ENCODE assay signal across 22 mouse cellular contexts in the genomic region with DNA sequence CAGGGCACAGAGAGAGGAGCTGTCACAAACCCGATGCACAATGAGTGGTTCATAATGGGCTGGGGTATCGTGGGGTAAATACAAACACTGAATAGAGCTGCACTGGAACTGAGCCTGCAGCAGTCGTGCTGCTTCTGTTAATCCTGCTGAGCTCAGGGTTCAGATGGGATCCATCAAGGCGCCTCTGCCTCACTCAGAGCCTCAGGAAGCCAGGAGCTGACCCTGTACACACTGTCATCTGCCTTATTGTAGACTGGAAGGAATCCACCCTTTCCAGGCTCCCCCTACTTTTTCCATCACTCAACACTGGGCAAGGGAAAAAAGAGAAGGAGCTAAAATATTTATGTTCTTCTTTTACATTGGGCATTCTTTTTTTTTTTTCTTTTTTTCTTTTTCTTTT.
DNase-seq lines count a peak whose midpoint lies in the region; ATAC-seq and TF ChIP-seq lines count a peak whose summit lies in the region.
"Had no signal": no experiment of that assay in that cellular context is flagged by ENCODE, and none has a peak within 500 bp of the region (broad histone marks: within the 10 kb centered on the region; RNA-seq: fewer than 3 reads in every experiment).

No protein-coding gene starts in this region.

- H3K27me3 ChIP-seq in lung, embryonic 14.5 days (ENCODE audit: insufficient read depth, low read length) = no peaks in the 10 kb centered on the region
- H3K27me3 ChIP-seq in lung, postnatal 0 days (replicated peaks; ENCODE audit: insufficient read depth, low read length) = no peaks in the 10 kb centered on the region
- H3K27me3 ChIP-seq: forebrain, embryonic 13.5 days; heart, embryonic 13.5 days; hindbrain, embryonic 12.5 days; intestine, embryonic 15.5 days had no signal

- no peak overlapping the region for H3K4me3 ChIP-seq in lung, embryonic 14.5 days (ENCODE audit: low read depth, low read length)
- H3K4me3 ChIP-seq in lung, postnatal 0 days (ENCODE audit: low read depth, low read length) = no peak overlapping the region
- H3K4me3 ChIP-seq: forebrain, embryonic 10.5 days; forebrain, embryonic 13.5 days; heart, adult 2 months; heart, embryonic 10.5 days; heart, embryonic 13.5 days; hindbrain, embryonic 12.5 days; intestine, embryonic 15.5 days had no signal

- no peak for TF ChIP-seq EP300 in lung, postnatal 0 days (IDR thresholded peaks at IDR 0.05)

- H3K36me3 ChIP-seq in lung, embryonic 14.5 days (ENCODE audit: insufficient read depth) = no peaks in the 10 kb centered on the region
- H3K36me3 ChIP-seq in lung, postnatal 0 days (ENCODE audit: insufficient read depth, low read length) = no peaks in the 10 kb centered on the region
- H3K36me3 ChIP-seq: forebrain, embryonic 10.5 days; heart, embryonic 10.5 days; heart, embryonic 13.5 days; hindbrain, embryonic 12.5 days; intestine, embryonic 15.5 days had no signal

- no peak for TF ChIP-seq CTCF in lung, embryonic 14.5 days (IDR thresholded peaks at IDR 0.05; ENCODE audit: low read depth)
- TF ChIP-seq CTCF in lung, postnatal 0 days (IDR thresholded peaks at IDR 0.05) = no peak

- DNase-seq in cerebellum, adult 9-11 months = peak; percentile 64
- no peak for DNase-seq in cerebellum, postnatal 36 days
- peak; percentile 84 for DNase-seq in lung, embryonic 14.5 days
- DNase-seq in lung, postnatal 36 days = no peak
- peak; percentile 32 for DNase-seq in lung, postnatal 0 days (ENCODE audit: low spot score)
- no peak for DNase-seq in lung, adult 18-20 months
- DNase-seq: adrenal gland, adult 2 months; adrenal gland, postnatal 14 days; gastrocnemius, postnatal 10 days; gastrocnemius, postnatal 36 days; heart, adult 2 months; heart, postnatal 14 days; heart, postnatal 4 days had no signal

- peak; percentile 94 for ATAC-seq in lung, embryonic 14.5 days (ENCODE audit: insufficient read depth)
- ATAC-seq in lung, postnatal 0 days = peak; percentile 67
- ATAC-seq: CD4-positive, CD25-positive, alpha-beta regulatory T cell, adult 4 months; forebrain, embryonic 13.5 days; forebrain, embryonic 16.5 days; hindbrain, embryonic 16.5 days; intestine, embryonic 15.5 days had no signal

- 22% methylated on average over 4 of the region's 4 CpGs for WGBS in lung, embryonic 14.5 days
- 42% methylated on average over 4 of the region's 4 CpGs for WGBS in lung, postnatal 0 days

- no peaks in the 10 kb centered on the region for H3K9me3 ChIP-seq in lung, embryonic 14.5 days (ENCODE audit: low read depth, low read length)
- no peaks in the 10 kb centered on the region for H3K9me3 ChIP-seq in lung, postnatal 0 days (ENCODE audit: low read length)
- H3K9me3 ChIP-seq: forebrain, embryonic 10.5 days; forebrain, embryonic 13.5 days; heart, embryonic 10.5 days; heart, embryonic 13.5 days; hindbrain, embryonic 12.5 days; intestine, embryonic 15.5 days had no signal

- H3K4me2 ChIP-seq in lung, embryonic 14.5 days = no peak overlapping the region
- H3K4me2 ChIP-seq in lung, postnatal 0 days (replicated peaks; ENCODE audit: low read depth, low read length) = no peak overlapping the region
- H3K4me2 ChIP-seq: forebrain, embryonic 13.5 days; heart, embryonic 13.5 days; hindbrain, embryonic 12.5 days; intestine, embryonic 15.5 days had no signal

- no peak overlapping the region for H3K27ac ChIP-seq in lung, embryonic 14.5 days (ENCODE audit: low read depth)
- no peak overlapping the region for H3K27ac ChIP-seq in lung, postnatal 0 days (ENCODE audit: low read length)
- H3K27ac ChIP-seq: forebrain, embryonic 10.5 days; forebrain, embryonic 13.5 days; heart, adult 2 months; heart, embryonic 10.5 days; heart, embryonic 13.5 days; hindbrain, embryonic 12.5 days; intestine, embryonic 15.5 days had no signal

- no peaks in the 10 kb centered on the region for H3K4me1 ChIP-seq in lung, embryonic 14.5 days (ENCODE audit: insufficient read depth)
- peaks cover 2% of the 10 kb centered on the region; the same call in 1 of the 2 replicates for H3K4me1 ChIP-seq in lung, postnatal 0 days (ENCODE audit: insufficient read depth, low read depth, low read length)
- H3K4me1 ChIP-seq: forebrain, embryonic 13.5 days had no signal

- no peak overlapping the region for H3K9ac ChIP-seq in lung, embryonic 14.5 days
- no peak overlapping the region for H3K9ac ChIP-seq in lung, postnatal 0 days (replicated peaks; ENCODE audit: low read depth)
- H3K9ac ChIP-seq: forebrain, embryonic 13.5 days; heart, embryonic 13.5 days; hindbrain, embryonic 12.5 days; intestine, embryonic 15.5 days had no signal

Comparison
In these comparisons a context has a peak if more than half of its experiments do, and no peak if none do; other contexts are left out.
1. DNase-seq: peak in cerebellum, adult 9-11 months (single experiment), lung, embryonic 14.5 days (single experiment) and lung, postnatal 0 days (single experiment); none in cerebellum, postnatal 36 days (0 of 2), lung, postnatal 36 days (single experiment) and lung, adult 18-20 months (0 of 2).